Mouse (Mus musculus): ENCODE data around the gene Pus3. TPM values are rescaled to one million over a fixed set of nuclear protein-coding genes. Genes with fewer than 3 reads are reported as not detected.

Pus3 gene
- total and polyA plus RNA-seq, 2 experiments from 2014 or later = 7.9 to 9.2 TPM

DNA sequence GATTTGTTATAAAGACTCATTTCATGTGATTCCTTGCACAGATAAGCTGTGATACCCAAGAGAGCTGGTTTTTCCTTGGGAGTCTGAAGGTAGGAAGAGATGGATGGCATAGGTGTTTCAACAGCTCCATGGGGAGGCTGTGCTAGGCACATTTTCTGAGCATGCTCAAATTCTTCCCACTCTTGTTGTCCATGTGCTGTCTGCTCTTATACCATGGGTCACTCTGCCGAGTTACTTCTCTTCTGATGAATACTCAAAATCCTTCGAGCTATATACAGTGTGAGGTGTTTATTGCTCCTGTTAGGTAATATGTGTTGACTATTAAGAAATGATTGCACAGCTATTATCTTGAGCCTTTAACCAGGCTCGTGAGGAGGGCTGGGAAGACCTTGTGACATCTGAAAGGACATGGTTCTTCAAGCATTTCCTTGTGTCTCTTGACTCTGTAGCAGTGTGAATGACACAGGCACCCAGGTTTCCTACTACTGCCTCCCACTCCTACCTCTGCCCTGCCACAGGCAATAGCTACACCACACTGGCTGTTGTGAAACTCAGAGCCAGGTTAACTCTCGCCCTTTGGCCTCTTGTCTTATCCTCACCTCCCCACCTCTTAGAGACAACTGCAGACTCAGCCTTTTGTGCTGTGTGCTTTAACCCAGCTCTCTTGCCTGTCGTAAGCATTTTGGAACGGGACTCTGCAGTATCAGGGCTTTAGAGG lies 37.6 kb upstream of the Pus3 start:
- DNase-seq (ENCODE audit: low spot score) (no peak), ATAC-seq (ENCODE audit: insufficient read depth, low read depth) (no peak)
- Histone ChIP-seq H3K4me2 (ENCODE audit: low read depth, low read length) (no peak overlapping the region), H3K9ac (replicated peaks; ENCODE audit: low read depth, low read length) (no peak overlapping the region), H3K4me3 (ENCODE audit: low read depth, low read length) (no peak overlapping the region), H3K9me3 (replicated peaks; ENCODE audit: control insufficient read depth, low read length) (no peaks in the 10 kb centered on the region), H3K27me3 (ENCODE audit: control insufficient read depth, insufficient read depth, low read length) (no peaks in the 10 kb centered on the region), H3K27ac (ENCODE audit: low read depth) (no peak overlapping the region), H3K36me3 (replicated peaks; ENCODE audit: control insufficient read depth, insufficient read depth, low read length) (no peaks in the 10 kb centered on the region), H3K4me1 (ENCODE audit: control insufficient read depth, insufficient read depth) (peaks cover 5% of the 10 kb centered on the region; the same call in 1 of the 2 replicates)
- WGBS = 72% methylated on average over 6 of the region's 6 CpGs
- no peak for TF ChIP-seq CTCF (IDR thresholded peaks at IDR 0.05; ENCODE audit: low read depth)
- no peak for TF ChIP-seq EP300 (IDR thresholded peaks at IDR 0.05; ENCODE audit: low read depth)

DNA sequence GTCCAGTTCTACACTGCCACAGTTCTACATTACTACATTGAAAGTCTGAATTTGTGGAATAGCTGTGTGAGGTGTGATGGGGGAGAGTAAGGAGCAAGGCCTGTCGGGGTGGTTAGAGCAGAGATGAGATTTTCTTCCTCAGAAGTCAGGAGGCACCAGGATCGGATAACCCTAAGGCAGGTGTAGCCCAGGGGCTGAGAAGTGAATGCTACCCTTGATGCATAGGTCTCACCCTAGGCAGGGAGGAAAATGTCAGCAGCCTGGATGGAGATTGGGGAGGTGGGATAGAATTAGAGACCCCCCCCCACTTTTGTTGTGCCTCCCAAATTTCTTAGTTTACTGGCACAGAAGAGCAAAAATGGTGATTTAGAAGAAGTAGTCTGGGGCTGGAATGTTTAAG lies 36.2 kb upstream of the Pus3 start:
- Histone ChIP-seq H3K9ac (replicated peaks; ENCODE audit: low read depth, low read length) (no peak overlapping the region), H3K36me3 (replicated peaks; ENCODE audit: control insufficient read depth, insufficient read depth, low read length) (no peaks in the 10 kb centered on the region), H3K27ac (ENCODE audit: low read depth) (no peak overlapping the region), H3K4me2 (ENCODE audit: low read depth, low read length) (no peak overlapping the region), H3K4me3 (ENCODE audit: low read depth, low read length) (no peak overlapping the region), H3K9me3 (replicated peaks; ENCODE audit: control insufficient read depth, low read length) (no peaks in the 10 kb centered on the region), H3K27me3 (ENCODE audit: control insufficient read depth, insufficient read depth, low read length) (no peaks in the 10 kb centered on the region), H3K4me1 (ENCODE audit: control insufficient read depth, insufficient read depth) (peaks cover 5% of the 10 kb centered on the region; the same call in 1 of the 2 replicates)
- WGBS = 80% methylated on average over 2 of the region's 2 CpGs
- ATAC-seq (ENCODE audit: insufficient read depth, low read depth) = no peak
- no peak for DNase-seq (ENCODE audit: low spot score)
- no peak for TF ChIP-seq CTCF (IDR thresholded peaks at IDR 0.05; ENCODE audit: low read depth)
- no peak for TF ChIP-seq EP300 (IDR thresholded peaks at IDR 0.05; ENCODE audit: low read depth)

DNA sequence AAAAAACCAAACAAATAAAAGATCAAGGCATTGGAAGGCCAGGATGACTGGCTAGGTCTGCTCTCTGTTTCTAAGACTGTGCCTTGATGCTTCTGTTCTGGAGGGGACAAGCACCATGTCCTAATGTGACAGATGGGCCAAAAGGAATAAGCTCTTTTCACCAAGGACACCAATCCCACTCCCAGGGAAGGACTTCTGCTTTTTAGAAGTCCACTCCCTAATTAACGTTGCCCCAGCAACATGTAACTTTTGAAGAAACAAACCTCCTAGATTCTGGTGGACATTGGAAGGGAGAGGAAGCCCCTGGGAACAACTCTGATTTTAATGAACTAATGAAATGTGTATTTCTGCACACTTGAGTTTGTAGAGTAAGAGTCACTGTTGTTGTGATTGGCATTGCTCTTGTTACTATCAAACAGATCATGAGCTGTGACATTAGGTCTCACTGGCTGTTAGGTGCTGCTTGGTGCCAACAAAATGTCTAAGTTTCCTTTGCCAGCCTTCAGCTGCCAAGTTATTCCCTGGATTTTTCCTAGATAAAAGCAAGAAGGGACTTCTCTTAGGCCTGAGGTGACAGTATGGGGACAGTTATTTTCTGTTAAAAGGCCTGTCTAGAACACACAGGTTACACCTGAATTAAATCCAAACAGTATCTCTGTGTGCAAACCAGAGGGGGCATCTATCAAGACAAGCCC lies 35.4 kb upstream of the Pus3 start:
- 67% methylated on average over 1 of the region's 1 CpGs for WGBS
- no peak for TF ChIP-seq CTCF (IDR thresholded peaks at IDR 0.05; ENCODE audit: low read depth)
- no peak for TF ChIP-seq EP300 (IDR thresholded peaks at IDR 0.05; ENCODE audit: low read depth)
- peaks cover 5% of the 10 kb centered on the region; the same call in 1 of the 2 replicates for H3K4me1 ChIP-seq (ENCODE audit: control insufficient read depth, insufficient read depth)
- no peaks in the 10 kb centered on the region for H3K9me3 ChIP-seq (replicated peaks; ENCODE audit: control insufficient read depth, low read length)
- no peak for DNase-seq (ENCODE audit: low spot score)
- peak overlapping the region; percentile 30 for H3K27ac ChIP-seq (ENCODE audit: low read depth)
- no peak overlapping the region for H3K9ac ChIP-seq (replicated peaks; ENCODE audit: low read depth, low read length)
- no peak overlapping the region for H3K4me3 ChIP-seq (ENCODE audit: low read depth, low read length)
- no peaks in the 10 kb centered on the region for H3K27me3 ChIP-seq (ENCODE audit: control insufficient read depth, insufficient read depth, low read length)
- no peak overlapping the region for H3K4me2 ChIP-seq (ENCODE audit: low read depth, low read length)
- ATAC-seq (ENCODE audit: insufficient read depth, low read depth) = no peak
- no peaks in the 10 kb centered on the region for H3K36me3 ChIP-seq (replicated peaks; ENCODE audit: control insufficient read depth, insufficient read depth, low read length)

DNA sequence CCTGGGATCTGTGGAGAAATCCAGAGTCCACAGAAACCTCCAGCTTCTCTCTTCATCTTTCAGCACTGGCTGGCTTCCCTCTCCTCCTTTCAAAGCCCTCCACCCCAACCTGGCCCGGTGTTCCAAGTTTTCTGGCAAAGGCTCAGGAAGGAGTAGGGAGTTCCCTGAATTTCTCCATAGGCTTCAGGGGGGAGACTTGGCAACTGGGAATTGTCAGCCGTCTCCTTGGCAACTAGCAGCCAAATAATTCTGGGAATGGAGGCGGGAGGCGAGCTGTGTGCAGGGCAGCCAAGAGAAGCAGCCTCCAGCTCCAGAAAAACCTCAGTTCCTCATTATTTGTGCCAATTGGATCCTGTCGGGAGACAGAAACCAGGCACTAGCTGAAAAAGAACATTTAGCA lies 34.9 kb upstream of the Pus3 start:
- peak; percentile 77 for ATAC-seq (ENCODE audit: insufficient read depth, low read depth)
- no peak overlapping the region for H3K4me3 ChIP-seq (ENCODE audit: low read depth, low read length)
- H3K9ac ChIP-seq (replicated peaks; ENCODE audit: low read depth, low read length) = no peak overlapping the region
- no peaks in the 10 kb centered on the region for H3K36me3 ChIP-seq (replicated peaks; ENCODE audit: control insufficient read depth, insufficient read depth, low read length)
- peaks cover 5% of the 10 kb centered on the region; the same call in 1 of the 2 replicates for H3K4me1 ChIP-seq (ENCODE audit: control insufficient read depth, insufficient read depth)
- H3K27ac ChIP-seq (ENCODE audit: low read depth) = peak overlapping the region; percentile 30
- no peak for TF ChIP-seq EP300 (IDR thresholded peaks at IDR 0.05; ENCODE audit: low read depth)
- TF ChIP-seq CTCF (IDR thresholded peaks at IDR 0.05; ENCODE audit: low read depth) = no peak
- no peaks in the 10 kb centered on the region for H3K9me3 ChIP-seq (replicated peaks; ENCODE audit: control insufficient read depth, low read length)
- peak; percentile 39 for DNase-seq (ENCODE audit: low spot score)
- H3K4me2 ChIP-seq (ENCODE audit: low read depth, low read length) = peak overlapping the region; percentile 30; the same call in 1 of the 2 replicates
- H3K27me3 ChIP-seq (ENCODE audit: control insufficient read depth, insufficient read depth, low read length) = no peaks in the 10 kb centered on the region
- WGBS = 48% methylated on average over 5 of the region's 5 CpGs

DNA sequence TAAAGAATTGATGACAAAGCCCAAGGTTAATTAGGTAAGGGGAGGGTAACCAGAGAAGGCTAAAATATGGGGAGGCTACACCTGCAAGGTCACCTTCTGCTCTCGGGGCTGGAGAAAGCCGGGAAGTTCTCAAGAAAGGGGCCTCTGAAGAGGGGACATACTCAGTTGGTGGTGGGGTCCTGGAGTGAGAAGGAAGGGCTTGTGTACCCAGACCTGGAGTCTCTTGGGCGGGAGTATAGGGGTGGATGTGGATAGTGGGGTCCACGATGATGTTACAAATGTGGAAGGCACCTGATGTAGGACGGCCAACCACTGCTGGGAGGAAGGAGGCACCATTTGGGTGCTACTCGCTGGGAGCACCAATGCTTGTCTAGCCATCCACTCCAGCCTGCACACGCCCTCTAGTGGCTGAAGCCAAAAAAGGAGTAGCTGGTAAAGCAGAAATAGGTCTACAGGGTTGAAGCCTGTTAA lies 34.4 kb upstream of the Pus3 start:
- Histone ChIP-seq H3K27ac (ENCODE audit: low read depth) (0 out of 2 replicates have a peak overlapping the region, but pooled peaks have one; percentile 25), H3K4me1 (ENCODE audit: control insufficient read depth, insufficient read depth) (peaks cover 5% of the 10 kb centered on the region; the same call in 1 of the 2 replicates), H3K9me3 (replicated peaks; ENCODE audit: control insufficient read depth, low read length) (no peaks in the 10 kb centered on the region), H3K36me3 (replicated peaks; ENCODE audit: control insufficient read depth, insufficient read depth, low read length) (no peaks in the 10 kb centered on the region), H3K9ac (replicated peaks; ENCODE audit: low read depth, low read length) (no peak overlapping the region), H3K27me3 (ENCODE audit: control insufficient read depth, insufficient read depth, low read length) (no peaks in the 10 kb centered on the region), H3K4me2 (ENCODE audit: low read depth, low read length) (peak overlapping the region; percentile 30; the same call in 1 of the 2 replicates), H3K4me3 (ENCODE audit: low read depth, low read length) (no peak overlapping the region)
- peak; percentile 76 for DNase-seq (ENCODE audit: low spot score)
- ATAC-seq (ENCODE audit: insufficient read depth, low read depth) = peak; percentile 74
- TF ChIP-seq EP300 (IDR thresholded peaks at IDR 0.05; ENCODE audit: low read depth) (no peak), CTCF (IDR thresholded peaks at IDR 0.05; ENCODE audit: low read depth) (peak; percentile 96)
- 18% methylated on average over 7 of the region's 7 CpGs for WGBS

Measured in heart, postnatal 0 days (tissue).